Mouse (Mus musculus): ENCODE results near the gene Ppp1r27.

Gene Ppp1r27

DNA sequence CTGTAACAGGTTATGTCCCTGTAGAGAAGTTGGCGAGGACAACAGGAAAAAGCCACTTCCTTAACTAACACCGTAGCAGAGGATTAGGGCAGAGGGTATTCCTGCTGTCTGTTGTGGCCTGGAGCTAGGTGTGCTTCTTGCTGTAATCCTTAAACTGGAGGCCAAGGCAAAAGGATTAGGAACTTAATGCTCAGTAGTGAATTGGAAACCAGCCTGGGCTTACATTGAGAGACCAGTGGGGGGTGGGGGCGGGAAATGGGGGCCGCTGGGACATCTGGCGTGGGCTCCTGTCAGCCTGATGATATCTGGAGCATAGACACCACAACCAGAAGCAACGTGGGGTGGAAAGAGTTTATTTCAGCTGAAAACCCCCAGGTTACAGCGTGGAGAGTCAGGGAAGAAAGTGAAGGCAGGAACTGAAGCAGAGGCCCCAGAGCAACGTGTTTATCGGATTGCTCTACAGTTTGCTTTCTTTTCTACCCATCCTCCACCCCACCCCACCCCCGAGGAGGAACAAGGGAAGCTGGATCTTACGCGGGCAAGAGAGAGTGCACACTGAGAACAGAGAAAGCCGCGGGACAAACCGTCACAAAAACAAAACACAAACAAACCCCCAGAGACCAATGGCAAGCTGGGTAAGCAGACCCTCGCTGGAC, 40.4 kb downstream of the Ppp1r27 start:
- DNase-seq, result no peak

DNA sequence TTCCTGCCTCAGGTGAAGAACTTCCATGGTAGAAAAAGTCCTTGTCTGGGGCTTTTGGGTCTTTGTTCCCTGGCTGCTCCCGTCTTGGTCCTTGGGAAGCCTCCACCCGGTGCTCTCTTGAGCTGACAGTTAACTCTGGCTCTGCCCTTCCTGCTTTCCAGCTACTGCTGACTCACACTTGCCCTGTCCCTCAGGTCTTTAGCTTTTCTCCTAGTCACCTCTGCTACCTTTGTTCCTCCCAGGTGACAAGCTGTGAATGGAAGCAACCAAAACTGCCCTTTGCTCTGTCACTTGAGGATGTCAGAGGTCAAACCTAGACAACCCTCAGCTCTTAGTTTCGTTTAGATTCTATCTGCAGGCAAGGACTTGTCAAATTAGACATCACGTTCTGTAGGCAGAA, 41.0 kb downstream of the Ppp1r27 start:
- no peak for DNase-seq

DNA sequence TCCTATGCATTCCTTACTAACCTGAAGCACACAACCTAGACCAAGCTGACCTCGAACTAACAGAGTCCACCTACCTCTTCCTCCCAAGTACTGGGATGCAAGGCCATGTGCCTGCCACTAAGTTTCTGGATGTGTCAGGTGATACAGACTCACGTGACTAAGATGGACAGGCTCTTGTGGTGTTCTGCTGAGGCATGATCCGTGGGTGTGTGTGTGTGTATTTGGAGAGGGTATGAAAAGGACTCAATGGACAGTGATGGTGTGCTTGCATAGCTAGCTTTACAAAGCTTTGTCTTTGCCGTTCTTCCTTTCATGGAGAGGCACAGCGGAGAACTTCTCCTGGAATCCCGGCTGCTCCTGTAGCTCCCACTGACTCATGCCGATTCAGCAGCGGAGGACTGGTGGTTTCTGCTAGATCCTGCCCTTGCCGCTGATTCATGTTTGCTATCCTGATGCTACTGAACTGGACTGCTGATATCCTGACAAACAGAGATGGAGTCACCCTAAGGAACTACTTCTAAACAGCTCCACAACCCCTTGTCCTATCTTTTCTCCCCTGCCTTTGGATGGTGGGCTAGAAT, 42.6 kb downstream of the Ppp1r27 start:
- no peak for DNase-seq

DNA sequence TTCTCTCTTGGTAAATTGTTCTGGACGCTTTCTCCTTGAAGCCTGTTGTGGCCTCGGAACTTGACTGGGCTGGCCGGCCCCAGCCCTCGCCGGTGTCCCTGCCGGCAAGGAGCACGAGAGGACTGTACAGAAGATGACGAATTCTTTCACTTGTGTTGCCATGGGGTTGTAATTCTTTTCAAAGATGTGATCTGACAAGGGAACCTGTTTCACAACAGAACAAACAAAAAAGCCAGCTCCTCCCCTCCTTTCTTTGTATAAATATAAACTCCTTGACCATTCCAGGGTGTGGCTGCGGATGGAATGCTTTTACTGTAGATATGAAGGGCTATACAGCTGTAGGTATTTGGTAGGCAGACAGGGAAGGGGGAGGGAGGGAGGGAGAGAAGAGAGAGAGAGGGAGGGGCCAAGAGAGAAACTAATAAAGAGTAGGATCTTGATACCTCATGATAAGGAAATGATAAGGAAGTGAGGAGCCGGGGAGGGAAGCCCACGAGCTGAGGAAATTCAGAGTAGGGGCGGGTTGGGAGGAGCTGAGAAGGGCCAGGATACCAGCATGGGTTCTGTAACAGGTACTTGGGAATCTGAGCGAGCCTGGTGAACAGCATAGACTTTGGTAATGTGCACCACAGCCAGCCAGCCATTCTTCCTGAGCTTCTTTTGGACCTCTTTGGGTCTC, 43.2 kb downstream of the Ppp1r27 start:
- DNase-seq, result peak; percentile 86

DNA sequence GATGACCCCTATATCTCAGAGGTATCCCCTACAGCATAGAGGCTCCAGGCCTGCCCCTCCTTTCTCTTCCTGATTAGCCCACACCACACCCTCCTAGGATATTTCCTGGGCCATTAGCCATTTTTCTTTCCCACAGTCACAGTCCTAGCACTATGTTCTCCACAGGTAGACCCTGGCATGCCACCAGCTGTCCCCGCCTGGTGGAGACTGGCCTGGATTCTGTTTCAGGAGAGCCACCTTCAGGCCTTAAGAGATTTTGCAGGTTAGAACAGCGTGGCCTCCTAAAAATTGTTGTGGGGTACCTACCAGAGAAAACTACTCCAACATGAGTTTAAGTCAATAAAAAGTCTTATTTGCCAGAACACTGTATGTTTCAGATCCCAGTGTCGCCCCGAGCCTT, 44.0 kb downstream of the Ppp1r27 start:
- peak; percentile 79 for DNase-seq

DNA sequence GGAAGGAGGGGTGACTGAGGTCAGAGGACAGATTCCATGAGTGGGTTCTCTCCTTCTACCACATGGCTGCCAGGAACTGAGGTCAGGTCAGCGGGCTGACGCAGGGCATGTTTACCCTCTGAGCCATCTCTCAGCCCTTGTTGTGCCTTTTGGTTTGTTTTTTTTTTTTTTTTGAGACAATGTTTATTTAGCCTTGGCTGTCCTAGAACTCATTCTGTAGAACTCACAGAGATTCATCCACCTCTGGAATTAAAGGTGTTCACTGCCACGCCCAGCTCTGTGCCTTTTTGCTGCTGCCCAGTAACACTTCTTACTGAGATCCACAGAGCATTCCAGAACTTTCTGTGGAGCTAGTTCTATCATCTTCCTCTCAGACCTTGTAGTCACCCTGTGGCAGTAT, 45.3 kb downstream of the Ppp1r27 start:
- DNase-seq, result no peak

DNA sequence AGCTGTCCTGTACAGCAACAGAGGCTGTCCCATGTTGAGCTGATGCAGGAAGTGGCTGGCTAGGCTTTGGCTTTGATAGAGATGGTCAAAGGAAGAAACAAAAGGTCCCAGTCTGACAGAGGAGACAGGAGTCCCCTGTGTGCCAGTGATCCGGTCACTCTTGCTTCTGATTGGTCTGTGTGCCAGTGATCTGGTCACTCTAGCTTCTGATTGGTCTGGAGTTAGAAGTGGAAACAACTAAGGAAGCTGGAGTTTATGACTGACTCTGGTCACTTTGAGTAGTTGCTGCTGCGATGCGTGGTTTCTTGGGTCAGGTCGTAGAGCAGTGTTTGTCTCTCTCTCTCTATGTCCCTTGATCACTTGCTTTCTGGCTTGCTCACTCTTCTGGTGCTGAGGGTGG, 49.2 kb downstream of the Ppp1r27 start:
- no peak for DNase-seq

DNA sequence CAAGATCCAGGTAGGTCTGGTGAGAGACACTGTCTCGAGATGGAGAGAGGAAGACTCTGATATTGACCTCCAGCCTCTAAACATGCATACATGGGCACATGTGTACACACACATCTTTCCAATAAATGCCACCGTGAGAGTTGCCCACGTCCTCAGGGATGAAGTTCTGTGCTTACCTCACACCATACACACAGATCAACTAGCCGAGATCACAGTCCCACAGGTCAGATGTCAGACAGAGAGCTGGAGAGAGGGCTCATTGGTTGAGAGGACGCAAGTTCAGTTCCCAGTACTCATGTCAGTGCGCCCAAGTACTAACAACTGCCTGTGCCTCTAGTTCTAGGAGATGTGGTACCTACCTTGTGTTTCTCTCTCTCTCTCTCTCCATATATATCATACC, 49.9 kb downstream of the Ppp1r27 start:
- DNase-seq, result no peak

DNA sequence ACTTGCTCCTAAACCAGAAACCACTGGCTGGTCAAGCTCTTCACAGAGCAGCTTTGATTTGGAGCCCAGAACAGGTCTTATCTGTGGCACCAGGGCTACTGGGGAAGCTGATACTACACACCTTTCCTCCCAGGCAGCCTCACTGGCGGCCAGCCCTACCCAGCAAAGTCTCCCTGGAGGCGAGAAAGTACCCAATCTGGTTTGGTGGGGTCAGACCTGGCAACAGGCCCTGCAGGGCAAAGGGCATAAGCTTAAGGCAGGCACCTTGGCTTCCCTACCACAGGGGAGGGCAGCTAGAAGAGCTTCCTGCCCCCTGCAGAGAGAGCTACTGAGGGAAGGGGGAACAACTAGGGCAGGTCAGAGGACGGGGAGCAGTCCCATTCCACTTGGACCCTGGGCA, 50.6 kb downstream of the Ppp1r27 start:
- peak; percentile 85 for DNase-seq

All from lung, postnatal 36 days (tissue).